Mouse (Mus musculus) cerebral cortex, adult 2 months (tissue): ENCODE measurements around the gene Pck2.

Experiments used
- WGBS: fragments of 180-500 bp; shearing (Covaris S2); methylation state at CpG from one replicate; pipeline ENCODE4 v1.1.7; 2018; 5-methylcytosine and 5-hydroxymethylcytosine counted together

The Pck2 gene

DNA sequence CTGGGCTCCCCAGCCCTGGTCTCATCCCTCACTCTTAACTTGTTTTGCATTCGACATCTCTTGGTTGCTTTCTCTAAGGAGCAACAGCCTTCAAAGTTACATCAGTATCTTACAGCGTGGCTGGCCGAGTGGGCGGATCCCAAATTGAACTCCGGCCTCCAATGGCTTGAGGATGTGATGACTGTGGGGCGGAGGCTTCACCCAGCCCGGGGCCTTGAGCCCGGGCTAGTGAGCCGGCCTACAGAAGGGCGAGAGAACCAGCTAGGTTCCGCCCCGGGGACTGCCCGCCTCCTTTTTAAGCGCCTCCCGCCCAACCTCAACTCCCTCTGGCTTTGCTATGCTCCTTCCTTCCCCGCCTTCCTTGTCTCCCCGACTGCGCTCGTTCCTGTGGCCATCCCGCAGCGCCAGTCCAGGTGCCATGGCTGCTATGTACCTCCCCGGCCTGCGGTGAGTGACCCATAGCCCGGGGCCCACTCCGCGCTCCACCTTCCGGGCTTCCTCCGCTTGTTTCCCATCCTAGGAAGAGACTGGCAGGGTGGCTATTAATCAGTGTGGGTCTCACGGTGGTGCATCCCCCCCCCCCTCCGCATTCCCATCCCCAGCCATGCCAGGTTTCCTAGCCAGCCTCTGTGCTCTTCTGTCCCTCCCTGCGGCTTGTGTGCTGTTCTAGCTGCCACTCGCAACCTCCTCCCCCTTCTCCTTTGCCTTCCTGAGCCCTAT, at the start of gene Pck2:
Pck2 (plus strand) TSS at position 200 of the 720 bp plus-strand sequence.
- WGBS, result 1% methylated on average over 32 of the region's 32 CpGs

- under 1% methylated on average over 67 of the region's 68 CpGs for WGBS
Observed at GRCm38 (mm10) chr14:55490361-55491201, 49.5 kb upstream of the Pck2 start, which contains the start of gene Carmil3. Gene Carmil3 (plus strand): TSS chr14:55490651.

DNA sequence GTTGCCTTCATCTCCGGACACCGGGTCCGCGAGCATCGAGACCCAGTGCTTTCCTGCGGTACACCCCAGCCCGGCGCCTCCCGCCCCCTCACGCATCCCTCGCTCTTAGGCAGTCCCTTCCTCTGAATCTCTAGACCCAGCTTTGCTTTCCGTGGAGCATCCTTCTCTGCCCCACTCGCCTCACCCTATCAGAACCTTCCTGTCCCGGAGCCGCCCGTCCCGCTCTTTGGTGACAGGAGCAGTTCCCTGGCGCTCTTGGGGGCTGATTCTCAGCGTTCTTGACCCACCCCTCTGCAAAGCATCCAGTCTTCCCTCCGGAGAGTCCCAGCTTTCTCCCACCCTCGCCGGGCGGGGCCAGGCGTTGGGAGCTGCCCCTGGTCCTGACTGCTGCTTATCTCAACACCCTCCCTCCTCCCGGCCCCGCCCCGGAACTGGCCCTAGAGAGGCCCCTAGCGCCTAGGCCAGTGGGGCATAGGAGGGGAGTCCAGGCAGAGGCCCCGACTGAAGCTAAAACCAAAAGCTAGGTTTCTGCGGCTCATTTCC, 48.7 kb upstream of the Pck2 start:
- 2% methylated on average over 25 of the region's 30 CpGs for WGBS

- WGBS, result 24% methylated on average over 3 of the region's 3 CpGs
Observed at GRCm38 (mm10) chr14:55492103-55492502, 48.0 kb upstream of the Pck2 start.

DNA sequence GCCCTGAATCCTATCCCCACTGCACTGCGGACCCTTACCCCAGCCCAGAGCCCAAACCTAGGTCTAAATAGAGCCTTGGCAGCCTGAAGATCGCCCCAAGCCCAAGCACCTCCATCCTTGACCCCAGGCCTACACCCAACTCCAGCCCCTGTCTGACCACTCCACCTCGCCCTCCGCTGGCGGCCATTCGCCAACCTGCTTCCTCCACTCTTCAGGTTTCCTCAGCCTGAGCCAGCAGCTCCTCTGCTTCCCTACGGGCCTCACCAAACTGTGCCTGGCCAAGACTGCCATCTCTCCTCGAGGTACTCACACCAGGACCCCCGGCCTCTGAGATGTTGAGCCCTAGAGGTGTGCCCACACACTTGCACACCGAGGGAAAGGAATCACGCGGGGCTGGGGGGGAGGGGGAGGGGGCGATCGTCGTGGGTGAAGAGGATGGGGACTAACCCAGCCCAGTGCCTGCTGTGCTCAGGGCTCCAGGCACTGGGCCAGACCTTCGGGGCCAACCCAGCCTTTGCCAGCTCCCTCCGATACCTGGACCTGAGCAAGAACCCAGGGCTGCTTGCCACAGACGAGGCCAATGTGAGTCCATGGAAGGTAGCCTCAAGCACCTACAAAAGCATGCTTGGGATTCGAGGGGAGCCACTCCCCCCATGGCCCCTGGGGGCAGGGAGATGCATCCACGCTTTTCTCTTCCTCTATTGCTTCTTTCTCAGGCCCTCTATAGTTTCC, 44.4 kb upstream of the Pck2 start:
- WGBS, result 70% methylated on average over 18 of the region's 20 CpGs

- 84% methylated on average over 16 of the region's 16 CpGs for WGBS
Observed at GRCm38 (mm10) chr14:55496761-55497448, 43.2 kb upstream of the Pck2 start.

DNA sequence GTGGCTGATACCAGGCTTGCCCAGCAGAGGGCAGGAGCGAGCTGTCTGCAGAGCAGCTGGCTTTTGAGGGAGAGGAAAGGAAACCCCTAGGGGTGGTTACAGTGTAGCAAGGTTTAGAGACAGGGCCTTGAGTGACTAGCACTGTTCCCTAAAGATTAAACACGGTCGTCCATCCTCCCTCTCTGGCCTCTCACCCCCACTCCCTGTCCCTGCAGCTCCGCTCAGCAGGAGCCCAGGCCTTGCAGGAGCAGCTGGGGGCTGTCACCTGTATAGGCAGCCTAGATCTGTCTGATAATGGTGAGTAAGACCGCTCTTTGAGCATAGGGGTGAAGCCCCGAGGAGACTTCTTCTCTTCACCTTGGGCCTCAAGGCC, 42.6 kb upstream of the Pck2 start:
- 34% methylated on average over 6 of the region's 6 CpGs for WGBS

DNA sequence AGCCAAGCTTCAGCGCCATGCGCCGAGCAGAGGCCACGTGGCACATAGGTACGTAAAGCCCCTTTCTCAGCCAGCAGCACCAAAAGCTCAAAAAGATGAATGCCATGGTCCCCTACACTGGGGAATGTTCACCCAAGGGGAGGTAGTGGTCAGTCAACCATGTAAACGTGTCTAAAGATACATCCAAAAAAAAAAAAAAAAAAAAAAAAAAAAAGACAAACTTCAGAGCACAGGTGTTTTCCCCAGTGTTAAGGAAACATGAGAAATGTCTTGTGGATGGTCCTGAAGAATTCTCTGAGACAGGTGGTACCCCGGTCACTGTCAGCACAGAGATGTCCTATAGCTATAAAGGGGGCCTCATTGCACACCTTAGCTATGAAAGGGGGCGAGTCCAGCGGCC, 34.5 kb upstream of the Pck2 start:
- WGBS, result 78% methylated on average over 9 of the region's 9 CpGs

GRCm38 (mm10) chr14:55507801-55508200, 32.3 kb upstream of the Pck2 start:
- WGBS, result 66% methylated on average over 7 of the region's 7 CpGs

- WGBS, result 61% methylated on average over 10 of the region's 10 CpGs
Observed at GRCm38 (mm10) chr14:55509540-55509939, 30.5 kb upstream of the Pck2 start.

DNA sequence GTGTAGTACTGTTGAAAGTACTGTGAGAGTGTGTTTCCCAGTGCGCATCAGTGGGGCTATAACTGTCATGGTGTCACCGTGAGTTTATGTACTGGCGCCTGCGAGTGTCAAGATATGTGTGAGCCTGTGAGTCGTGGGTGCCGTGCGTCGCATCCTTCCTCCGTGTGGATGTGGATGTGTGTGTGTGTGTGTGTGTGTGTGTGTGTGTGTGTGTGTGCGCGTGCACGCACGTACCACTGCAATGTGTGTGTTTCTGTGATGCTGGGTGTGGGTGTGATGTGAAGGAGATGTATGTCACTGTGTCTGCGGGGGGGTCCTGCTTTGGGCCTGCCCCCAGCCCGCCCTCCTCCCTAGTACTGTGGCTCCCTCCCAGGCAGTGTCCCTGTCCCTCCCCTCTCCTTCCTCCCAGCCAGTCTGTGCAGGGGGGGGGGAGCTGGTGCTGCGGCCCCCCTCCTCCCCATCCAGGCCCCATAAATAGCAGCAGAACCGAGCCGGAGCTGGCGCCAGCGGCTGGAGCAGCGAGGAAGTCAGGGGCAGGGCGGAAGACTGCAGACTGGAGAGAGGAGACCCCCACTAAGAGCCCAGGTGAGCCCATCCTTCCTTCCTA, 29.8 kb upstream of the Pck2 start, which contains the start of gene Cpne6:
Cpne6 (plus strand) TSS at position 321 of the 607 bp plus-strand sequence.
- 26% methylated on average over 22 of the region's 22 CpGs for WGBS

- 22% methylated on average over 7 of the region's 7 CpGs for WGBS
Observed at GRCm38 (mm10) chr14:55511037-55511436, 29.0 kb upstream of the Pck2 start.

DNA sequence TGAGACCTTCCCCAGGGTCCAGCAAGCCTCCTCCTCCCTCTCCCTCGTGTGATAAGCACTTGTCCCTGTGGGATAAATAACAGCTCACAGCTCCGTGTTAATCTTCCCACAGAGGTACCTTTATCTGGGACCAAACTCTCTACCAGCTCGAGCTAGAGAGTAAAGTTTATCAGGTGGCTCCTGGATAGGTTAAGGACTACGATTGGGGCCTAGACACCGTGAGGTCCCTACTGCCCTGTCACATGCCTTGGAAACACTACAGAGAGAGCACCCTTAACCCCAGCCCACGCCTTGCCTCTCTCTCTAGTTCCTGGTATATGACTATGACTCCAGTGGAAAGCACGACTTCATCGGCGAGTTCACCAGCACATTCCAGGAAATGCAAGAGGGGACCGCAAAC, 26.1 kb upstream of the Pck2 start:
- 75% methylated on average over 10 of the region's 10 CpGs for WGBS

GRCm38 (mm10) chr14:55515846-55516245, 24.2 kb upstream of the Pck2 start:
- WGBS, result 93% methylated on average over 4 of the region's 4 CpGs

DNA sequence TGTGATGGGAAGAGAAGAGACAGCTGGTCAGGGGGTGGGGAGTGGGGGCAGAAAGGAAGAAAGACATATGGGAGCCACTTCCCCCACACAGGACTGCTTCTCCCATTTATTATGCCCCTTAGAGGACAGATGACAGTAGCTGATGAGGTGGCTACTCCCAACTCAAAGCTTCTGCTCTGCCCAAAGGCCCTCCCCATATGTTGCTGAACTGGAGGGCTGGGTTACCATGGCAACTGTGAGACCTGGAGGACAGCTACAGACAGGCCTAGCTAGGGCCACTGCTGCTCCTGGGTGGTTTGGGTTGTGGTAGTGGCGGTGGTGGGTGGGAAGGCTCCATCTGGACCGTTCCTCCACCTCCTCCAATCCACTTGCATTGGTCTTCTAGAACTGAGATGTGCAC, 21.2 kb upstream of the Pck2 start:
- WGBS, result 42% methylated on average over 2 of the region's 2 CpGs

- 63% methylated on average over 4 of the region's 4 CpGs for WGBS
Observed at GRCm38 (mm10) chr14:55519604-55520003, 20.5 kb upstream of the Pck2 start.

DNA sequence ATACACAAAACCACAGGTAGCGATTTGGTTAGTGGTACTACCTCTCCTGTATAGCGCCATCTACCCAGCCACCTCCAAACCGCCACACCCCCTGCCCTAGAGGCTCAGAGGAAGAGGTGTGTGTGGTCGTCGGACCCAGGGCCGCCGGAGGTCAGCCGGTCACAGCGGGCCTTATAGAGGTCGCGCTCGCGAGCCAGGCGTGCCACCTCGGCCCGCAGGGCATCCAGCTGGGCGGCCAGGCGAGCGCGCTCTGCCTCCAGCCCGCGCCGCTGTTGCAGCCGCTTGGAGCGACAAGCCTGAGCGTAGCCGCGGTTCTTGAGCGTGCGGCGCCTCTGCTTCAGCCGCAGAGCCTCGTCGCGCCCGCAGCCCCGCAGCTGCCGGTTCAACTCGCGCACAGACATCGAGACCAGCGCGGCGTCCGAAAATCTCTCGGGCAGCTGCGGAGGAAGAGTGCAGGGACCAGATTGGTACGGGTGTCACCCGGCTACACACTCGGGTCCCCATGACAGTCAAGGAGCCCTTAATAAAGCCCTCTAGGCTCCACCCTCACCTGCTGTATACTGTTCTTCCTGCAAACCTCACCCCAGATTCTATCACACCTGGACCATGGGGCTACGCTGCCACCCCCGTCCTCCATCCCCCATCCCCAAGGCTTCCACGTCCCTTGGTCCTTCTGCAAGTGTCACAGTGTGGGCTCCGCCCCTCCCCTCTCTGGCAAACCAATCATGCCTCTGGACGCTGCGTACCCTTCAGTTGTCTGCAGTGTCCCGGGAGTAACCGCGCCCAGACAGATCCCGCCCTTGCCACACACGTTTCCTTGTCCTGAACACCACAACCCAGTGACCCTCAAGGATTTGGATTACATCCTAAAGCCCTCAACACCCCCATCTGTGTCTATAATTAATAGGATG, 19.4 kb upstream of the Pck2 start:
- 6% methylated on average over 61 of the region's 61 CpGs for WGBS

GRCm38 (mm10) chr14:55524062-55524461, 16.0 kb upstream of the Pck2 start:
- 70% methylated on average over 4 of the region's 4 CpGs for WGBS

DNA sequence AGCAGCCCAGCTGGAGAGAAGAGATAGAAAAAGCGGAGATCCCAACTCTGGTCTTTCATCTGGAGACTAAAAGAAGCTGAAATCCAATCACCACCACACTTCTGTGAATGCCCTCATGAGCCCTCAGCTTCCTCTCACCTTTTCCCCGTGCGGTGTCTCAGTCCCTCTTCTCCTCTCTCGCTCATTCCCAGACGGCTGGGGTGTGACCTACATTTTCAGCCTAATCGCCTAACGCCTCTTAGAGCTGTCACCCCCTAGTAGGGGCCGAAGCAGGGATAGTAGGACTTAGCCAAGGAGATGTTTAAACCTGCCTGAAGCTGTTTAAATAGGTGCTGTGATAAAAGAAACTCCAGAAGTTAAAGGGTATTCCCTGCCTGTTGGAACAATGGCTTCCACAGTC, 15.3 kb upstream of the Pck2 start, which contains the start of gene Nrl:
Nrl (minus strand) TSS at position 197 of the 400 bp plus-strand sequence.
- 64% methylated on average over 8 of the region's 8 CpGs for WGBS

DNA sequence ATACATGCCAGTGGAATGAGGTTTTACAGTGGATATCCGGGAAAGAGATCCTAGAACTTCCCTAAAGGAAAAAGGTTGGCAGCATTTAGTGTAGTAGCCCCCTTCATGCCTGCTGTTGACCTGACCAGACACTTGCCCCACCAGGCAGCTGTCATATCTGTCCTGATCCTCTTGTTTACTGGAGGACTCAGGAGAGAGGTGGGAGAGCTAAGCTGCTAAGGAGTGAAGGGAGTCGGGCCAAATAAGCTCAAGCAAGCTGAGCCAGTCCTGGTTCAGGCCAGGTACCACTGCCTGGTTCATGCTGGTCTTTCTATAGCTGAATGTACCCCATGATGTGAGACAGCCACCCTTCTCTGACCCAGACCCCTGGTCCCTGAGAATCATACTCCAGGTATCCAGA, 13.4 kb upstream of the Pck2 start:
- 88% methylated on average over 2 of the region's 2 CpGs for WGBS
